Mouse (Mus musculus) stomach, postnatal 0 days (tissue): Measurements from ENCODE around the gene Cox8b. TPM values are rescaled to one million over a fixed set of nuclear protein-coding genes. Genes with fewer than 3 reads are reported as not detected.
A peak's percentile ranks its signal among the peaks of the same experiment; 100 is the strongest.

Source experiments
- ATAC-seq: fragments of 200-750 bp; cut with Nextera tagmentation; 2 replicates; pipeline ENCODE4 v1.8.0; 2017; ENCODE audit not compliant: low FRiP score, low TSS enrichment
- DNase-seq: peaks from one replicate; pipeline ENCODE4 v3.0.0-alpha.2; 2016; ENCODE audit warnings: low spot score
- H3K27ac ChIP-seq: fragments of 300-500 bp; sonication (generic); replicated peaks from 2 replicates; pipeline ENCODE4 v1.5.1; 2014; ENCODE audit warnings: mild to moderate bottlenecking, control low read depth
- H3K27me3 ChIP-seq: fragments of 300-500 bp; sonication (generic); 2 replicates; pipeline ENCODE4 v1.6.1; 2014; ENCODE audit warnings: low read length; ENCODE audit not compliant: control insufficient read depth, insufficient read depth
- H3K36me3 ChIP-seq: fragments of 300-500 bp; sonication (generic); 2 replicates; pipeline ENCODE4 v1.6.1; 2014; ENCODE audit warnings: low read length, mixed read lengths; ENCODE audit not compliant: control insufficient read depth, insufficient read depth
- H3K4me1 ChIP-seq: fragments of 300-500 bp; sonication (generic); replicated peaks from 2 replicates; pipeline ENCODE4 v1.6.1; 2014; ENCODE audit warnings: antibody characterized with exemption; ENCODE audit not compliant: control insufficient read depth, insufficient read depth
- H3K4me2 ChIP-seq: fragments of 300-500 bp; sonication (generic); replicated peaks from 2 replicates; pipeline ENCODE4 v1.6.1; 2014; ENCODE audit warnings: low read depth, mild to moderate bottlenecking, control low read depth, moderate library complexity
- H3K4me3 ChIP-seq: fragments of 300-500 bp; sonication (generic); 2 replicates; pipeline ENCODE4 v1.5.1; 2014; ENCODE audit warnings: low read depth, low read length, control low read depth
- H3K9ac ChIP-seq: fragments of 300-500 bp; sonication (generic); 2 replicates; pipeline ENCODE4 v1.6.1; 2014; ENCODE audit warnings: mild to moderate bottlenecking, low read length, control low read depth, mixed read lengths
- H3K9me3 ChIP-seq: fragments of 300-500 bp; sonication (generic); 2 replicates; pipeline ENCODE4 v1.6.1; 2016; ENCODE audit warnings: low read length; ENCODE audit not compliant: control insufficient read depth
- CTCF ChIP-seq: IDR thresholded peaks from 2 replicates; pipeline ENCODE4 v1.5.1; 2016; ENCODE audit warnings: antibody characterized with exemption, low read depth, mild to moderate bottlenecking, moderate library complexity
- EP300 ChIP-seq: optimal IDR thresholded peaks from 2 replicates; pipeline ENCODE3; 2016; ENCODE audit warnings: antibody characterized with exemption
- WGBS: fragments of 180-500 bp; shearing (Covaris S2); extraction: QIAGEN DNeasy Blood & Tissue Kit; methylation state at CpG from one replicate; pipeline ENCODE4 v1.1.7; 2014; 5-methylcytosine and 5-hydroxymethylcytosine counted together
- polyA plus RNA-seq: library from polyadenylated mRNA; unstranded; fragments of >200 nt; fragmentation: Nextera tagmentation; extraction: Ambion mirVana; gene quantifications from 2 replicates; pipeline ENCODE4 v1.2.1, GENCODE M21; 2015

The Cox8b gene
- polyA plus RNA-seq, 1 experiment from 2014 or later: 1.3 TPM

DNA sequence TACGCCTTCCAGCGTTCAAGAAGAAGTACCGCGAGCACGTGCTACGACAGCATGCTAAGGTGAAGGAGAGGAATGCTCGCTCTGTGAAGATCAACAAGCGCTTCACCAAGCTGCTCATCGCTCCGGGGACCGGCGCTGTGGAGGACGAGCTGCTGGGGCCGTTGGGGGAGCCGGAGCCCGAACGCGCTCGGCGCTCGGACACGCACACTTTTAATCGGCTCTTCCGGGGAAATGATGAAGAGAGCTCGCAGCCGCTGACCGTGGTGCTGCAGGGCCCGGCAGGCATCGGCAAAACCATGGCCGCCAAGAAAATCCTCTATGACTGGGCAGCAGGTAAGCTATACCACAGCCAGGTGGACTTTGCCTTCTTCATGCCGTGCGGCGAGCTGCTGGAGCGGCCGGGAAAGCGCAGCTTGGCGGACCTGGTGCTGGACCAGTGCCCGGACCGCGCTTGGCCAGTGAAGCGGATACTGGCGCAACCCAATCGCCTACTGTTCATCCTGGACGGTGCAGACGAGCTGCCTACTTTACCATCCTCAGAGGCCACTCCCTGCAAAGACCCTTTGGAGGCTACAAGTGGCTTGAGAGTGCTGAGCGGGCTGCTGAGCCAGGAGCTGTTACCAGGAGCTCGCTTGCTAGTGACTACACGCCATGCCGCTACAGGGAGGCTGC, 22.3 kb upstream of the Cox8b start:
- TF ChIP-seq CTCF: no peak
- TF ChIP-seq EP300: no peak
- H3K36me3 ChIP-seq: no peaks in the 10 kb centered on the region
- peaks cover 12% of the 10 kb centered on the region; the same call in 1 of the 2 replicates for H3K27me3 ChIP-seq
- H3K27ac ChIP-seq: no peak overlapping the region
- no peaks in the 10 kb centered on the region for H3K9me3 ChIP-seq
- peak overlapping the region; percentile 39 for H3K4me3 ChIP-seq
- peak overlapping the region; percentile 59 for H3K4me2 ChIP-seq
- WGBS: 1% methylated on average over 49 of the region's 49 CpGs
- H3K4me1 ChIP-seq: 0 out of 2 replicates have a peak, but pooled peaks cover 2% of the 10 kb centered on the region
- DNase-seq: peak; percentile 74
- peak overlapping the region; percentile 18; the same call in 1 of the 2 replicates for H3K9ac ChIP-seq
- ATAC-seq: peak; percentile 54

DNA sequence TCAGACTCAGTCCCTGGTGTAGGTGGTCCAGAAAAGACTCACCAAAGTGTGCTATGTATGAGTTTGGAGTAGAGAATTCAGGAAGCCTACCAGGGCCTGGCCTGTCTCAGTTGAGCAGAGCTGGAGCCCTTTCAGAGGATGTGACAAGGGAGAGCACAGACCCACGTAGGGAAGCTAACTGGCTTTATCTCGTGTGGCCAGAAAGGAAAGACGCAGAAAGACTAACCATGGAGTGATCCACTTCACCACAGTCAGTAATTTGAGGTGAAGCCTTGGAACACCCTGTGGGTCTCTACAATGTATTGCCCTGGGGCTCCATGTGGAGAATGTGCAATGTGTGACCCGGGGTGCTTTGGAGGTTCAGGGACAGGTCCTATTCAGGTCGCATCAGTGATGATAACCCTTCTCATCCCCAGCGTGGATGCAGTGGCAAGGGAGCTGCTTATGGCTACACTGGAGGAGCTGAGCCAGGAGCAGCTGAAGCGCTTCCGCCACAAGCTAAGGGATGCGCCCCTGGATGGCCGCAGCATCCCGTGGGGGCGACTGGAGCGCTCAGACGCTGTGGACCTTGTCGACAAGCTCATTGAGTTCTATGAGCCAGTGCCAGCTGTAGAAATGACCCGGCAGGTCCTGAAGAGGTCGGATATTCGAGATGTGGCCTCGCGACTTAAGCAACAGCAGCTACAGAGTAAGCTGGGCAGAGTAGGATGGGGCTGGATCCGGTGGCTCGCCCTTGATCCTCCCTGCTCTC, 21.2 kb upstream of the Cox8b start:
- no peak for DNase-seq
- no peak for ATAC-seq
- H3K4me2 ChIP-seq: no peak overlapping the region
- no peak overlapping the region for H3K9ac ChIP-seq
- H3K4me1 ChIP-seq: 0 out of 2 replicates have a peak, but pooled peaks cover 2% of the 10 kb centered on the region
- TF ChIP-seq EP300: no peak
- TF ChIP-seq CTCF: no peak
- no peak overlapping the region for H3K4me3 ChIP-seq
- WGBS: 34% methylated on average over 22 of the region's 22 CpGs
- H3K27ac ChIP-seq: no peak overlapping the region
- peaks cover 12% of the 10 kb centered on the region; the same call in 1 of the 2 replicates for H3K27me3 ChIP-seq
- H3K9me3 ChIP-seq: no peaks in the 10 kb centered on the region
- H3K36me3 ChIP-seq: no peaks in the 10 kb centered on the region

GRCm38 (mm10) chr7:140920418-140921029, 20.3 kb upstream of the Cox8b start, which contains the start of gene Nlrp6:
TSS of gene Nlrp6 (plus strand) at chr7:140920902.
- Histone ChIP-seq H3K36me3 (no peaks in the 10 kb centered on the region), H3K9me3 (no peaks in the 10 kb centered on the region), H3K4me2 (no peak within 1 kb of the TSS), H3K27ac (no peak within 1 kb of the TSS), H3K9ac (no peak within 1 kb of the TSS), H3K27me3 (peaks cover 12% of the 10 kb centered on the region; the same call in 1 of the 2 replicates), H3K4me1 (0 out of 2 replicates have a peak, but pooled peaks cover 2% of the 10 kb centered on the region), H3K4me3 (no peak within 1 kb of the TSS)
- DNase-seq: no peak
- 51% methylated on average over 8 of the region's 8 CpGs for WGBS
- ATAC-seq: peak; percentile 58
- TF ChIP-seq EP300 (no peak), CTCF (no peak)

DNA sequence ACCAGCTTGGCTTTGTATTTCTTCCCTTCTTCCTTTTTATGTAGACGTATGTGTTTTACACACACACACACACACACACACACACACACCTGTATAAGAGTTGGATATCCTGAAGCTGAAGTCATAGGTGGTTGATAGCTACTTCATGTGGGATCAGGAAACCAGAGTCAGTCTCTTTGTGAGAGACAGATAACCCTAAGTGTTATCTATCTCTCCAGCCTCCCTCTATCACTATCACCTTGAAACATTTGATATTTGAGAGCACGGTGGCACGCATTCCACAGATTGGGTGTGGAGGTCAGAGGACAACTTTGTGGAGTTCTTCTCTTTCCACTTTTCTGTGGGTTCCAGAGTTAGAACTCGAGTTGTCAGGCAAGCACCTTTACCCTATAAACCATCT, 19.7 kb upstream of the Cox8b start:
- no peak for ATAC-seq
- 0 out of 2 replicates have a peak, but pooled peaks cover 2% of the 10 kb centered on the region for H3K4me1 ChIP-seq
- no peak overlapping the region for H3K27ac ChIP-seq
- WGBS: 52% methylated on average over 4 of the region's 4 CpGs
- H3K9me3 ChIP-seq: no peaks in the 10 kb centered on the region
- no peak overlapping the region for H3K4me3 ChIP-seq
- peaks cover 12% of the 10 kb centered on the region; the same call in 1 of the 2 replicates for H3K27me3 ChIP-seq
- no peak overlapping the region for H3K4me2 ChIP-seq
- no peak for DNase-seq
- H3K9ac ChIP-seq: no peak overlapping the region
- TF ChIP-seq EP300 (no peak), CTCF (no peak)
- no peaks in the 10 kb centered on the region for H3K36me3 ChIP-seq

GRCm38 (mm10) chr7:140914031-140914690, 13.9 kb upstream of the Cox8b start:
- Histone ChIP-seq H3K4me1 (0 out of 2 replicates have a peak, but pooled peaks cover 3% of the 10 kb centered on the region), H3K27me3 (no peaks in the 10 kb centered on the region), H3K4me2 (no peak overlapping the region), H3K27ac (no peak overlapping the region), H3K36me3 (no peaks in the 10 kb centered on the region), H3K4me3 (no peak overlapping the region), H3K9ac (no peak overlapping the region), H3K9me3 (no peaks in the 10 kb centered on the region)
- TF ChIP-seq CTCF (no peak), EP300 (no peak)
- ATAC-seq: no peak; the same call in 1 of the 2 replicates
- no peak for DNase-seq
- WGBS: 80% methylated on average over 8 of the region's 8 CpGs
